Mouse (Mus musculus) stomach, postnatal 0 days (tissue): ENCODE results near the gene Thbs4.

ENCODE experiments used
- CTCF ChIP-seq: IDR thresholded peaks from 2 replicates; pipeline ENCODE4 v1.5.1; 2016; ENCODE audit warnings: antibody characterized with exemption, low read depth, mild to moderate bottlenecking, moderate library complexity
- EP300 ChIP-seq: optimal IDR thresholded peaks from 2 replicates; pipeline ENCODE3; 2016; ENCODE audit warnings: antibody characterized with exemption

DNA sequence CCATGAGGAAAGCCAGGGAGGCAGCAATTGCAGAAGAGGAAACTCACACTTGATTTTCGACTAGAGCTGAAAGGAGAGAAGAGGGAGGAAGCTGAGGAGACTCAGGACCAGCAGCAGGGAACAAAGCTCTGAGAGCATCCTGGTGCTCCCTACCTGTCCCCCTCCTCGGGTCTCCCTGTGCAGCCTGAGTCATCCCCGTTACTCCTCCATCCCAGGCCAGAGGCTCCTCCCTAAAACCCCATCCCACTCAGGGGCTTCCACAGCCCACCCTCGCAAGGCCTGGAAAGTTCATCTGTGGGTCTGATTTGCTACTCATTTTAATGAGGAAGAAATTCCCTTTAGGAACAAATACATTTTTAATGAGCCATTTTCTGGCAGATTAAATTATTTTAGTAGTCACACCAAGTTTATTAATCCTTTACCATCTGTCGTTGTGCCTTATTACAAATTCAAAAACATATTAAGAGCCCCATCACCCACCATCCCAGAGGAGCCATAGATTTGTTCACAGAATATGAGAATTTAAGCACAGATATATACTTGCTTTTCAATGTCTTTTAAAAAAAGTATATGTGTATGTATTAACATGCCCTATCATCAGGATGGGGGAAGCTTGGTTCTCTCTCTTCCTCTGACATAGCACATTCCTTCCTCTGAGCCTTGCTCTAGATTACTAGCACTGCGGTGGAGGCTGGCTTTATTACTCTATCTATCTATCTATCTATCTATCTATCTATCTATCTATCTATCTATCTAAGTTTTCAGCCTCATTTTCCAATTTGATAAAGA is 29.0 kb downstream of the Thbs4 start:
- TF ChIP-seq CTCF (no peak), EP300 (no peak)
